Mouse (Mus musculus): ENCODE results near the gene Arhgap40. TPM values are rescaled to one million over a fixed set of nuclear protein-coding genes. Genes with fewer than 3 reads are reported as not detected.

Gene Arhgap40
- polyA plus RNA-seq, 1 experiment = not detected

DNA sequence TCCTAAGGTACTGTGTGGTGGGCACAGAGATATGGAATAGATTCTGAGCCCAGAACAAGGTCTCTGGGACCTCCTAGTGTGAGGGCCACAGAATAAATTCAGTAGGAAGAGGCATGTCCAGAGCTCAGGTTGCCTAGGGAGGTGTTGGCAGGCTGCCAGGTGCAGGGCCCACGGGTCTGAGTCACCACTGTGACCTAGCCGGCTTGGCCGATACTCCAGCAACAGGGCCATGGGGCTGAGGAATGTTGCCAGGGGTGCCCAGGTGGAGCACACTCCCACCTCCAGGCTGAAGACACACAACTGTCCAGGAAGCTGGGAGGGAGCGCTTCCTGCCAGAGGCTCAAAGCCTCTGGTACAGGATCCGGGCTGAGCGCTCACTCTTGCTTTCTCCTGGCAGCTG, 1.9 kb upstream of the Arhgap40 start:
- H3K4me2 ChIP-seq (ENCODE audit: low read depth) = no peak overlapping the region
- H3K27me3 ChIP-seq (ENCODE audit: control insufficient read depth, insufficient read depth, insufficient read length) = no peaks in the 10 kb centered on the region
- TF ChIP-seq MAX (IDR thresholded peaks at IDR 0.05; ENCODE audit: low read depth) (no peak), POLR2AphosphoS2 (IDR thresholded peaks at IDR 0.05; ENCODE audit: insufficient read length, low read depth) (no peak), E2F4 (IDR thresholded peaks at IDR 0.05; ENCODE audit: insufficient read depth) (no peak)
- no peak overlapping the region for H3ac ChIP-seq (ENCODE audit: control insufficient read depth, insufficient read length)
- no peaks in the 10 kb centered on the region for H3K79me2 ChIP-seq (ENCODE audit: control insufficient read depth, insufficient read depth)
- H3K36me3 ChIP-seq (ENCODE audit: control insufficient read depth, insufficient read depth) = no peaks in the 10 kb centered on the region
- no peak overlapping the region for H3K4me3 ChIP-seq

GRCm38 (mm10) chr2:158513821-158514336, 1.3 kb downstream of the Arhgap40 start:
- no peaks in the 10 kb centered on the region for H3K36me3 ChIP-seq (ENCODE audit: control insufficient read depth, insufficient read depth)
- H3K27me3 ChIP-seq (ENCODE audit: control insufficient read depth, insufficient read depth, insufficient read length) = no peaks in the 10 kb centered on the region
- no peak overlapping the region for H3K4me3 ChIP-seq
- TF ChIP-seq CEBPB (IDR thresholded peaks at IDR 0.05; ENCODE audit: insufficient read depth, poor library complexity, severe bottlenecking) (no peak), POLR2AphosphoS2 (IDR thresholded peaks at IDR 0.05; ENCODE audit: insufficient read length, low read depth) (no peak), TCF3 (IDR thresholded peaks at IDR 0.05; ENCODE audit: insufficient read length, low read depth) (no peak), MYOD1 (IDR thresholded peaks at IDR 0.05; ENCODE audit: control insufficient read depth in 1 of 3, insufficient read length in 2 of 3, low read depth in 2 of 3) (no peak), E2F4 (IDR thresholded peaks at IDR 0.05; ENCODE audit: insufficient read depth) (no peak), TCF12 (IDR thresholded peaks at IDR 0.05; ENCODE audit: insufficient read depth, poor library complexity, severe bottlenecking) (no peak), POLR2A (IDR thresholded peaks at IDR 0.05; ENCODE audit: insufficient read length, low read depth) (no peak), MYOG (IDR thresholded peaks at IDR 0.05; ENCODE audit: control insufficient read depth in 1 of 3, insufficient read depth in 1 of 3, insufficient read length in 2 of 3, low read depth in 2 of 3) (no peak), REST (IDR thresholded peaks at IDR 0.05; ENCODE audit: insufficient read depth, insufficient read length) (no peak), SRF (IDR thresholded peaks at IDR 0.05; ENCODE audit: control insufficient read depth, insufficient read length, low read depth) (no peak), USF1 (IDR thresholded peaks at IDR 0.05; ENCODE audit: low read depth) (no peak), MAX (IDR thresholded peaks at IDR 0.05; ENCODE audit: low read depth) (no peak)
- no peak overlapping the region for H3ac ChIP-seq (ENCODE audit: control insufficient read depth, insufficient read length)
- no peaks in the 10 kb centered on the region for H3K79me2 ChIP-seq (ENCODE audit: control insufficient read depth, insufficient read depth)
- no peak overlapping the region for H3K4me2 ChIP-seq (ENCODE audit: low read depth)

DNA sequence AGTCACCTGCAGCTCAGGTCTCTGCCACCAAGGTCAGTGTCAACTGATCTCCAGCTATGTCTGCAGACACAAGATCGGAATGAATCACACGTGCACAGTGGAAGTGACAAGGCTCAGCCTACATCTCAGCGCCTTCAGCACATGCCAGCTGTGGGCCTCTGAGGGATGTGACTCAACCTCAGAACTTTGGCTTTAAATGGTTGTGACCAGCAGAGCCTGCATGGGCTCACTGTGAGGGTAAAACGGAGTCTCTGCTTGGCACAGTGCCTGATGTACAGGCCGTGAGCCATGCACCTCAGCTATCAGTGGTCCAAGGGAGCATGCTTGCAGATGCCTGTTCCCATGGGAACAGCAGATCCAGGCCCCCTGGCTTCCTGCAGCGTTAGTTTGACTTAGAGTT, 6.0 kb downstream of the Arhgap40 start:
- Histone ChIP-seq H3K4me3 (no peak overlapping the region), H3K4me2 (ENCODE audit: low read depth) (no peak overlapping the region), H3K79me2 (ENCODE audit: control insufficient read depth, insufficient read depth) (no peaks in the 10 kb centered on the region), H3K36me3 (ENCODE audit: control insufficient read depth, insufficient read depth) (no peaks in the 10 kb centered on the region), H3ac (ENCODE audit: control insufficient read depth, insufficient read length) (no peak overlapping the region), H3K27me3 (ENCODE audit: control insufficient read depth, insufficient read depth, insufficient read length) (no peaks in the 10 kb centered on the region)
- TF ChIP-seq USF1 (IDR thresholded peaks at IDR 0.05; ENCODE audit: low read depth) (no peak), POLR2A (IDR thresholded peaks at IDR 0.05; ENCODE audit: insufficient read length, low read depth) (no peak), POLR2AphosphoS2 (IDR thresholded peaks at IDR 0.05; ENCODE audit: insufficient read length, low read depth) (no peak), E2F4 (IDR thresholded peaks at IDR 0.05; ENCODE audit: insufficient read depth) (no peak), MYOG (IDR thresholded peaks at IDR 0.05; ENCODE audit: control insufficient read depth in 1 of 3, insufficient read depth in 1 of 3, insufficient read length in 2 of 3, low read depth in 2 of 3) (no peak), TCF12 (IDR thresholded peaks at IDR 0.05; ENCODE audit: insufficient read depth, poor library complexity, severe bottlenecking) (no peak), SRF (IDR thresholded peaks at IDR 0.05; ENCODE audit: control insufficient read depth, insufficient read length, low read depth) (no peak), MYOD1 (IDR thresholded peaks at IDR 0.05; ENCODE audit: control insufficient read depth in 1 of 3, insufficient read length in 2 of 3, low read depth in 2 of 3) (no peak), MAX (IDR thresholded peaks at IDR 0.05; ENCODE audit: low read depth) (no peak), CEBPB (IDR thresholded peaks at IDR 0.05; ENCODE audit: insufficient read depth, poor library complexity, severe bottlenecking) (no peak), TCF3 (IDR thresholded peaks at IDR 0.05; ENCODE audit: insufficient read length, low read depth) (no peak), REST (IDR thresholded peaks at IDR 0.05; ENCODE audit: insufficient read depth, insufficient read length) (no peak)

GRCm38 (mm10) chr2:158519071-158519470, 6.5 kb downstream of the Arhgap40 start:
- Histone ChIP-seq H3ac (ENCODE audit: control insufficient read depth, insufficient read length) (no peak overlapping the region), H3K36me3 (ENCODE audit: control insufficient read depth, insufficient read depth) (no peaks in the 10 kb centered on the region), H3K4me2 (ENCODE audit: low read depth) (no peak overlapping the region), H3K4me3 (no peak overlapping the region), H3K27me3 (ENCODE audit: control insufficient read depth, insufficient read depth, insufficient read length) (no peaks in the 10 kb centered on the region), H3K79me2 (ENCODE audit: control insufficient read depth, insufficient read depth) (no peaks in the 10 kb centered on the region)
- TF ChIP-seq MYOG (IDR thresholded peaks at IDR 0.05; ENCODE audit: control insufficient read depth in 1 of 3, insufficient read depth in 1 of 3, insufficient read length in 2 of 3, low read depth in 2 of 3) = no peak
- no peak for TF ChIP-seq POLR2AphosphoS2 (IDR thresholded peaks at IDR 0.05; ENCODE audit: insufficient read length, low read depth)
- TF ChIP-seq POLR2A (IDR thresholded peaks at IDR 0.05; ENCODE audit: insufficient read length, low read depth) = no peak
- TF ChIP-seq MYOD1 (IDR thresholded peaks at IDR 0.05; ENCODE audit: control insufficient read depth in 1 of 3, insufficient read length in 2 of 3, low read depth in 2 of 3) = no peak
- TF ChIP-seq TCF12 (IDR thresholded peaks at IDR 0.05; ENCODE audit: insufficient read depth, poor library complexity, severe bottlenecking) = no peak
- TF ChIP-seq TCF3 (IDR thresholded peaks at IDR 0.05; ENCODE audit: insufficient read length, low read depth) = no peak
- TF ChIP-seq CEBPB (IDR thresholded peaks at IDR 0.05; ENCODE audit: insufficient read depth, poor library complexity, severe bottlenecking) = no peak
- no peak for TF ChIP-seq REST (IDR thresholded peaks at IDR 0.05; ENCODE audit: insufficient read depth, insufficient read length)
- TF ChIP-seq SRF (IDR thresholded peaks at IDR 0.05; ENCODE audit: control insufficient read depth, insufficient read length, low read depth) = no peak
- TF ChIP-seq MAX (IDR thresholded peaks at IDR 0.05; ENCODE audit: low read depth) = no peak
- no peak for TF ChIP-seq USF1 (IDR thresholded peaks at IDR 0.05; ENCODE audit: low read depth)
- TF ChIP-seq E2F4 (IDR thresholded peaks at IDR 0.05; ENCODE audit: insufficient read depth) = no peak

DNA sequence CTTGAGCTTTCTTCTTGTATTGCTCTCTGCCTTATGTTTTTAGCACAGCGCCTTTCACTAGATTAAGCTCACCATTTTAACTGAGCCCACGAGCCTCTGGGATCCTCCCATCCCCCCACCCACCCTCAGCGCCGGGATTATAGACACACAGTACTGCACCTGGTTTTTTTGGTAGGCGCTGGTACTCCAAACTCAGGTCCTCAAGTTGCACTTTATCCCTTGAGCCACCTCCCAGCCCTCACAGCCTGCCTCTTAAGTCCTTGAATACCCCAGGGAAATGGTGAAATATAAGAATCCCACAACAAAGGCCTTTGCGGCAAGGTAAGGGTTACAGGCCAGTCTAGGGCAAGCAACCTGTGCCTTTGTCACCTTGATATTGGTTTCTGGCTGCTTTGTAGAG, 7.2 kb downstream of the Arhgap40 start:
- no peak overlapping the region for H3ac ChIP-seq (ENCODE audit: control insufficient read depth, insufficient read length)
- no peak overlapping the region for H3K4me3 ChIP-seq
- no peaks in the 10 kb centered on the region for H3K36me3 ChIP-seq (ENCODE audit: control insufficient read depth, insufficient read depth)
- no peaks in the 10 kb centered on the region for H3K27me3 ChIP-seq (ENCODE audit: control insufficient read depth, insufficient read depth, insufficient read length)
- no peak overlapping the region for H3K4me2 ChIP-seq (ENCODE audit: low read depth)
- TF ChIP-seq TCF3 (IDR thresholded peaks at IDR 0.05; ENCODE audit: insufficient read length, low read depth) = no peak
- TF ChIP-seq MAX (IDR thresholded peaks at IDR 0.05; ENCODE audit: low read depth) = no peak
- TF ChIP-seq CEBPB (IDR thresholded peaks at IDR 0.05; ENCODE audit: insufficient read depth, poor library complexity, severe bottlenecking) = no peak
- TF ChIP-seq POLR2AphosphoS2 (IDR thresholded peaks at IDR 0.05; ENCODE audit: insufficient read length, low read depth) = no peak
- no peak for TF ChIP-seq E2F4 (IDR thresholded peaks at IDR 0.05; ENCODE audit: insufficient read depth)
- TF ChIP-seq POLR2A (IDR thresholded peaks at IDR 0.05; ENCODE audit: insufficient read length, low read depth) = no peak
- no peak for TF ChIP-seq SRF (IDR thresholded peaks at IDR 0.05; ENCODE audit: control insufficient read depth, insufficient read length, low read depth)
- no peak for TF ChIP-seq TCF12 (IDR thresholded peaks at IDR 0.05; ENCODE audit: insufficient read depth, poor library complexity, severe bottlenecking)
- no peak for TF ChIP-seq USF1 (IDR thresholded peaks at IDR 0.05; ENCODE audit: low read depth)
- TF ChIP-seq MYOG (IDR thresholded peaks at IDR 0.05; ENCODE audit: control insufficient read depth in 1 of 3, insufficient read depth in 1 of 3, insufficient read length in 2 of 3, low read depth in 2 of 3) = no peak
- no peak for TF ChIP-seq REST (IDR thresholded peaks at IDR 0.05; ENCODE audit: insufficient read depth, insufficient read length)
- no peak for TF ChIP-seq MYOD1 (IDR thresholded peaks at IDR 0.05; ENCODE audit: control insufficient read depth in 1 of 3, insufficient read length in 2 of 3, low read depth in 2 of 3)
- no peaks in the 10 kb centered on the region for H3K79me2 ChIP-seq (ENCODE audit: control insufficient read depth, insufficient read depth)

Data from myocyte (in vitro differentiated cells).